Mouse (Mus musculus): ENCODE measurements around the gene Fcgrt. TPM values are rescaled to one million over a fixed set of nuclear protein-coding genes. Genes with fewer than 3 reads are reported as not detected.

Gene Fcgrt
- total and polyA plus RNA-seq, 3 experiments, result 0.13 to 0.16 TPM; not detected in 1

DNA sequence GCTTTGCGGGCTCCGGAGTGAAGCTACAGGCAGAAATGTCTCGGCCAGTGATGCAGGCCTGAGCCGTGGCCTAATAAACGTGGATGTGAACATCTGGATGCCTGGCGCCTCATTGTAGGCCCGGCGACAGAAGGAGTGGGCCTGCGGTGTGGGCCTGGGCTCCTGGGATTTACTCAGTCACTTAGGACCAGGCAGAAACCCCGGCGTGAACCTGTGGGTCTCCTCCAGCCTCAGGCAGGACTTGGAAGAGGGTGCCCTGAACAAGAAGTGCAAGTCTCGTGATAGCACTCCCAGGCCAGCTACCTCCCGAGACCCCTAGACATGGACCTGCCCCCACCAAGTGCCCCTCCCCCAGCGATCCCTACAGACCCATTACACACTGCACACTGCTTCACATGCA, 26.3 kb downstream of the Fcgrt start:
- TF ChIP-seq MXI1 (IDR thresholded peaks at IDR 0.05; ENCODE audit: low read depth, low read length) (no peak), MAZ (IDR thresholded peaks at IDR 0.05; ENCODE audit: low read depth, low read length) (no peak), RCOR1 (conservative IDR thresholded peaks at IDR 0.05; ENCODE audit: low read depth, low read length) (no peak), ETS1 (conservative IDR thresholded peaks at IDR 0.05; ENCODE audit: low read depth, low read length) (no peak), NRF1 (IDR thresholded peaks at IDR 0.05; ENCODE audit: low read depth, low read length) (no peak), MAX (IDR thresholded peaks at IDR 0.05; ENCODE audit: low read length) (no peak), ELF1 (IDR thresholded peaks at IDR 0.05; ENCODE audit: low read depth, low read length) (no peak), EP300 (IDR thresholded peaks at IDR 0.05; ENCODE audit: low read length) (no peak), SMC3 (IDR thresholded peaks at IDR 0.05; ENCODE audit: low read depth, low read length) (no peak), CHD2 (IDR thresholded peaks at IDR 0.05; ENCODE audit: low read length) (no peak), IRF4 (IDR thresholded peaks at IDR 0.05; ENCODE audit: low read depth, low read length) (no peak)
- no peaks in the 10 kb centered on the region for H3K27me3 ChIP-seq (replicated peaks)
- no peak overlapping the region for H3K27ac ChIP-seq (ENCODE audit: insufficient read depth, low read depth)
- no peak overlapping the region for H3K9ac ChIP-seq (ENCODE audit: insufficient read depth, low read depth)
- in situ Hi-C loops (cut with MboI; ENCODE audit: low pct_ligation_motif_present, low pct_unique_long_range_greater_than_20kb, low sequenced_read_pairs) (no loop called here), dilution Hi-C loops (cut with MboI; ENCODE audit: extremely low pct_ligation_motif_present, extremely low pct_unique_long_range_greater_than_20kb, low sequenced_read_pairs) (no loop called here)
- no peak overlapping the region for H3K4me2 ChIP-seq (ENCODE audit: insufficient read depth, low read depth, poor library complexity, severe bottlenecking)
- no peak for DNase-seq (ENCODE audit: extremely low read depth)
- no peaks in the 10 kb centered on the region for H3K9me3 ChIP-seq (replicated peaks; ENCODE audit: low read length)
- H3K4me1 ChIP-seq (ENCODE audit: control insufficient read depth in 1 of 2, insufficient read depth in 2 of 2), result peaks cover 4 to 8% of the 10 kb centered on the region in 2 experiments; a peak in 1 of 4 replicates
- H3K36me3 ChIP-seq (replicated peaks in 1 of 2; ENCODE audit: control insufficient read depth in 1 of 2, insufficient read depth in 1 of 2, low read length in 1 of 2), result peaks cover 47 to 58% of the 10 kb centered on the region in 2 experiments
- peaks cover 6% of the 10 kb centered on the region; the same call in 1 of the 2 replicates for H3K79me2 ChIP-seq (replicated peaks; ENCODE audit: control insufficient read depth, extremely low read depth, insufficient read depth, poor library complexity, severe bottlenecking)
- no peak overlapping the region for H3K4me3 ChIP-seq (replicated peaks in 1 of 3; ENCODE audit: low read depth in 2 of 3, low read length in 2 of 3, poor library complexity in 1 of 3)

DNA sequence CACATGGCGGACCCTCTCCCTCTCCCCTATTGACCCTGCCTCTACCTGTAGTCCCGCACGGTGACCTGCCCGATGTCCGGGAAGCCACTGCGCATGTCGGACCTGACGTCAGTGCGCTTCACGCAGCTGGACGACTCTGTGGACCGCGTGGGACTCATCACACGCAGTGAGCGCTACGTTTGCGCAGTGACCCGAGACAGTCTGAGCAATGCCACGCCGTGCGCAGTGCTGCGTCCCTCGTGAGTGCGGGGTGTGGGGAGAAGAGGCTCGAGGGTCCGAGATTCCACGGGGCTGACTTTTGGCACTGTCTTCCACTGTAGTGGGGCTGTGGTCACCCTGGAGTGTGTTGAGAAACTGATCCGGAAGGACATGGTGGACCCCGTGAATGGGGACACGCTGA, 27.1 kb downstream of the Fcgrt start:
- in situ Hi-C loops (cut with MboI; ENCODE audit: low pct_ligation_motif_present, low pct_unique_long_range_greater_than_20kb, low sequenced_read_pairs), result no loop called here
- TF ChIP-seq TBP (conservative IDR thresholded peaks at IDR 0.05; ENCODE audit: low read depth, low read length) (no peak), E2F4 (IDR thresholded peaks at IDR 0.05; ENCODE audit: insufficient replicate concordance, low read depth, low read length) (no peak), GABPA (IDR thresholded peaks at IDR 0.05; ENCODE audit: insufficient replicate concordance, low read depth, low read length) (no peak), ZKSCAN1 (IDR thresholded peaks at IDR 0.05; ENCODE audit: borderline replicate concordance, low read depth, low read length) (no peak)
- H3K4me3 ChIP-seq (replicated peaks in 1 of 3; ENCODE audit: low read depth in 2 of 3, low read length in 2 of 3, poor library complexity in 1 of 3), result no peak overlapping the region
- H3K9me3 ChIP-seq (replicated peaks; ENCODE audit: low read length), result no peaks in the 10 kb centered on the region
- no peaks in the 10 kb centered on the region for H3K27me3 ChIP-seq (replicated peaks)
- H3K9ac ChIP-seq (ENCODE audit: insufficient read depth, low read depth), result no peak overlapping the region
- H3K36me3 ChIP-seq (replicated peaks in 1 of 2; ENCODE audit: control insufficient read depth in 1 of 2, insufficient read depth in 1 of 2, low read length in 1 of 2), result peaks cover 47 to 58% of the 10 kb centered on the region in 2 experiments
- dilution Hi-C loops (cut with MboI; ENCODE audit: extremely low pct_ligation_motif_present, extremely low pct_unique_long_range_greater_than_20kb, low sequenced_read_pairs), result no loop called here
- peaks cover 9% of the 10 kb centered on the region; the same call in 1 of the 2 replicates for H3K79me2 ChIP-seq (replicated peaks; ENCODE audit: control insufficient read depth, extremely low read depth, insufficient read depth, poor library complexity, severe bottlenecking)
- no peak overlapping the region; the same call in 1 of the 2 replicates for H3K27ac ChIP-seq (ENCODE audit: insufficient read depth, low read depth)
- no peak overlapping the region for H3K4me2 ChIP-seq (ENCODE audit: insufficient read depth, low read depth, poor library complexity, severe bottlenecking)
- DNase-seq (ENCODE audit: extremely low read depth), result no peak
- peaks cover 4 to 8% of the 10 kb centered on the region in 2 experiments; a peak in 1 of 4 replicates for H3K4me1 ChIP-seq (ENCODE audit: control insufficient read depth in 1 of 2, insufficient read depth in 2 of 2)
